In genomic region chr9:66713135-66714021, GRCm38 (mm10) we compare ENCODE assay signal across 8 mouse cellular contexts. TPM values are rescaled to one million over a fixed set of nuclear protein-coding genes. Genes with fewer than 3 reads are reported as not detected.
DNase-seq lines count a peak whose midpoint lies in the region; ATAC-seq and TF ChIP-seq lines count a peak whose summit lies in the region.

TSS of gene Car12 (plus strand) at chr9:66713686.

- no peaks in the 10 kb centered on the region for H3K36me3 ChIP-seq in embryonic facial prominence, embryonic 14.5 days (ENCODE audit: control insufficient read depth, insufficient read depth, low read length)
- no peaks in the 10 kb centered on the region for H3K36me3 ChIP-seq in liver, adult 2 months (ENCODE audit: control insufficient read depth, insufficient read depth, low read length)
- H3K36me3 ChIP-seq in midbrain, postnatal 0 days (ENCODE audit: insufficient read depth, low read length), result no peaks in the 10 kb centered on the region

- peak within 1 kb of the TSS; percentile 82 for H3K4me2 ChIP-seq in embryonic facial prominence, embryonic 14.5 days (ENCODE audit: low read depth, low read length)
- peak within 1 kb of the TSS; percentile 72 for H3K4me2 ChIP-seq in midbrain, postnatal 0 days (ENCODE audit: low read depth, low read length, poor library complexity, severe bottlenecking)

- no peak within 1 kb of the TSS for H3K27ac ChIP-seq in gastrocnemius, adult 2 months
- H3K27ac ChIP-seq in embryonic facial prominence, embryonic 14.5 days (replicated peaks; ENCODE audit: low read depth, low read length), result no peak within 1 kb of the TSS
- H3K27ac ChIP-seq in liver, adult 2 months (replicated peaks; ENCODE audit: insufficient read depth, low read depth, low read length), result no peak within 1 kb of the TSS
- H3K27ac ChIP-seq in midbrain, postnatal 0 days (ENCODE audit: low read depth, low read length), result no peak within 1 kb of the TSS

- H3K9me3 ChIP-seq in embryonic facial prominence, embryonic 14.5 days (ENCODE audit: control insufficient read depth, low read length), result no peaks in the 10 kb centered on the region
- no peaks in the 10 kb centered on the region for H3K9me3 ChIP-seq in midbrain, postnatal 0 days (ENCODE audit: low read length)

- H3K27me3 ChIP-seq in Patski, result no peaks in the 10 kb centered on the region
- H3K27me3 ChIP-seq in embryonic facial prominence, embryonic 14.5 days (replicated peaks; ENCODE audit: control insufficient read depth, insufficient read depth, low read length), result no peaks in the 10 kb centered on the region
- H3K27me3 ChIP-seq in liver, adult 2 months (ENCODE audit: control insufficient read depth, insufficient read depth, low read length), result peaks cover 12% of the 10 kb centered on the region; the same call in 1 of the 2 replicates
- no peaks in the 10 kb centered on the region for H3K27me3 ChIP-seq in midbrain, postnatal 0 days (ENCODE audit: insufficient read depth, low read length)

- peak within 1 kb of the TSS; percentile 64 for H3K9ac ChIP-seq in embryonic facial prominence, embryonic 14.5 days (ENCODE audit: low read depth, low read length)
- H3K9ac ChIP-seq in liver, adult 2 months (ENCODE audit: low read depth, low read length), result peak within 1 kb of the TSS; percentile 34; the same call in 1 of the 2 replicates
- H3K9ac ChIP-seq in midbrain, postnatal 0 days (replicated peaks; ENCODE audit: low read length, poor library complexity, severe bottlenecking), result 0 out of 2 replicates have a peak within 1 kb of the TSS, but pooled peaks have one; percentile 24

- ATAC-seq in Patski, result peak; percentile 35
- ATAC-seq in embryonic facial prominence, embryonic 14.5 days (ENCODE audit: low read depth), result peak; percentile 73
- no peak for ATAC-seq in midbrain, postnatal 0 days (ENCODE audit: low FRiP score)

- in situ Hi-C loops in Patski (cut with MboI; ENCODE audit: low pct_unique_long_range_greater_than_20kb), result no loop called here

- H3K4me3 ChIP-seq in gastrocnemius, adult 2 months, result peak within 1 kb of the TSS; percentile 64
- peak within 1 kb of the TSS; percentile 43 for H3K4me3 ChIP-seq in embryonic facial prominence, embryonic 14.5 days (ENCODE audit: low read depth, low read length)
- peak within 1 kb of the TSS; percentile 43; the same call in 1 of the 2 replicates for H3K4me3 ChIP-seq in liver, adult 2 months (ENCODE audit: insufficient read depth, low read depth, low read length)
- H3K4me3 ChIP-seq in midbrain, postnatal 0 days (ENCODE audit: low read depth, low read length), result peak within 1 kb of the TSS; percentile 32

- H3K79me2 ChIP-seq in liver, adult 2 months (ENCODE audit: control insufficient read depth, insufficient read depth, low read length), result no peaks in the 10 kb centered on the region

- no peak for TF ChIP-seq POLR2A in liver, adult 2 months (IDR thresholded peaks at IDR 0.05; ENCODE audit: extremely low read depth, insufficient read depth, low read length)

- no peak for DNase-seq in gastrocnemius, adult 2 months
- no peak for DNase-seq in gastrocnemius, postnatal 10 days
- DNase-seq in Patski (ENCODE audit: low read depth, low spot score), result no peak
- DNase-seq in embryonic facial prominence, embryonic 14.5 days (ENCODE audit: low spot score), result peak; percentile 76
- DNase-seq in induced T-regulatory cell, adult 2 months (ENCODE audit: low read depth), result peak; percentile 83
- DNase-seq in liver, adult 2 months (ENCODE audit: extremely low read depth, low read depth, low spot score), result no peak
- peak; percentile 34 for DNase-seq in midbrain, postnatal 0 days (ENCODE audit: low spot score)
- no peak for DNase-seq in right cerebral cortex, postnatal 14 days

- TF ChIP-seq CTCF in gastrocnemius, adult 2 months (IDR thresholded peaks at IDR 0.05), result no peak
- no peak for TF ChIP-seq CTCF in Patski (IDR thresholded peaks at IDR 0.05)
- no peak for TF ChIP-seq CTCF in liver, adult 2 months (IDR thresholded peaks at IDR 0.05; ENCODE audit: low read depth, low read length)
- no peak for TF ChIP-seq CTCF in midbrain, postnatal 0 days (IDR thresholded peaks at IDR 0.05)

- POLR2A ChIA-PET in Patski (lab: Charles Lee), result interaction anchor here (0.6 to 0.7 kb wide), 2 partner anchors 13 to 67 kb away, joined by 3 to 5 read pairs; no protein-coding TSS in a partner anchor

- CTCF ChIA-PET in Patski (lab: Charles Lee), result interaction anchor here (0.7 to 1.0 kb wide), 2 partner anchors 21 to 22 kb away, joined by 3 read pairs; no protein-coding TSS in a partner anchor

- intact Hi-C loops in gastrocnemius, adult 2 months (cut with DNase I), result no loop called here

- peaks cover 24% of the 10 kb centered on the region for H3K4me1 ChIP-seq in embryonic facial prominence, embryonic 14.5 days (ENCODE audit: control insufficient read depth, insufficient read depth, low read length)
- peaks cover 3% of the 10 kb centered on the region for H3K4me1 ChIP-seq in liver, adult 2 months (ENCODE audit: control insufficient read depth, insufficient read depth, low read length)
- H3K4me1 ChIP-seq in midbrain, postnatal 0 days (ENCODE audit: insufficient read depth, low read length), result peaks cover 9% of the 10 kb centered on the region

- WGBS in embryonic facial prominence, embryonic 14.5 days, result 14% methylated on average over 29 of the region's 29 CpGs
- 16% methylated on average over 29 of the region's 29 CpGs for WGBS in liver, adult 2 months
- 9% methylated on average over 29 of the region's 29 CpGs for whole genome bisulfite sequencing in midbrain, postnatal 0 days

RNA-seq across cellular contexts. Expression of gene Car12, which starts in this region (rescaled TPM):
- total RNA-seq in gastrocnemius, adult 2 months (2021), result under 1 TPM; 0.10 to 0.14 TPM
- 1 to 10 TPM; 1.2 to 2.4 TPM for total RNA-seq in gastrocnemius, postnatal 10 days (2021)
- polyA plus RNA-seq in Patski (2021), result 27.9 TPM
- polyA plus RNA-seq in embryonic facial prominence, embryonic 14.5 days (2014; fragmentation: Nextera tagmentation; extraction: Ambion mirVana), result 7.7 and 10.3 TPM in 2 replicates
- 0.34 TPM in 1 of 2 replicates, not detected in the other for total RNA-seq in liver, adult 2 months (2014; rRNA removed)
- 0.24 TPM in 1 of 2 replicates, not detected in the other for polyA plus RNA-seq in liver, adult 2 months (2012; rRNA removed)
- 2.8 and 6.6 TPM in 2 replicates for total RNA-seq in midbrain, postnatal 0 days (2014; rRNA removed)
- 0.32 and 0.79 TPM in 2 replicates for polyA plus RNA-seq in midbrain, postnatal 0 days (2015; fragmentation: Nextera tagmentation; extraction: Ambion mirVana)

Comparison
In these comparisons a context has a peak if more than half of its experiments do, and no peak if none do; other contexts are left out.
1. DNase-seq: peak in embryonic facial prominence, embryonic 14.5 days (single experiment), induced T-regulatory cell, adult 2 months (single experiment) and midbrain, postnatal 0 days (single experiment); none in gastrocnemius, adult 2 months (single experiment), gastrocnemius, postnatal 10 days (single experiment), Patski (single experiment), liver, adult 2 months (single experiment) and right cerebral cortex, postnatal 14 days (single experiment).
2. Peak in every context shown above with its lines, with median percentiles within 50 percentile points of each other: H3K4me3 ChIP-seq and H3K9ac ChIP-seq.